Mouse (Mus musculus) liver, embryonic 14.5 days (tissue): ENCODE data around the gene Exoc1.

Experiments
- CTCF ChIP-seq: IDR thresholded peaks from 2 replicates; pipeline ENCODE4 v1.5.1; 2016; ENCODE audit warnings: antibody characterized with exemption, low read depth, control low read depth
- EP300 ChIP-seq: IDR thresholded peaks from 2 replicates; pipeline ENCODE4 v1.6.1; 2016; ENCODE audit warnings: antibody characterized with exemption, low read depth

DNA sequence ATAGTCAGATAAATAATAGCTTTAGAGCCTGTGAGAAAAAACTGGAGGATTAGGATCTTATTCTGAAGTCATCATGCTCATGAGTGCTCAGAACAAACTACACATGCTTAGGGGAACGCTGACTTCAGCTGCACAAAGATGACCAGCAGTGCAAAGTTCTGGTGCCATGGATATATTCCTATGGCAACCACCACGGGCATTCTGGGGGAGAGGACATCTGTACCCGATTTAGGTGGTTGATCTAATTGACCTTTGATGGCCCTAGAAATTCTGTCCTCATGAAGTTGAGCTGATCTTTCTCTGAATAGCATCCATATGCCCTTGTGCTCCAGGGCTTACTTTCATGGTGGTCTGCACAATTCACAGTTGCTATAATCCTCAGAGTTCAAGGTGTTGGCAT, 47.9 kb downstream of the Exoc1 start:
- TF ChIP-seq EP300 (no peak), CTCF (no peak)
